Mouse (Mus musculus) hindbrain, embryonic 12.5 days (tissue): ENCODE results near the gene Ces4a. TPM values are rescaled to one million over a fixed set of nuclear protein-coding genes. Genes with fewer than 3 reads are reported as not detected.
A peak's percentile ranks its signal among the peaks of the same experiment; 100 is the strongest.

Experiments
- ATAC-seq: fragments of 200-750 bp; cut with Nextera tagmentation; 2 replicates; pipeline ENCODE4 v1.8.0; 2017; ENCODE audit warnings: moderate TSS enrichment; ENCODE audit not compliant: low FRiP score
- H3K27ac ChIP-seq: fragments of 300-500 bp; sonication (generic); 2 replicates; pipeline ENCODE4 v1.5.1; 2016; ENCODE audit warnings: mild to moderate bottlenecking
- H3K27me3 ChIP-seq: fragments of 300-500 bp; sonication (generic); 2 replicates; pipeline ENCODE4 v1.6.1; 2016; ENCODE audit warnings: mild to moderate bottlenecking
- H3K36me3 ChIP-seq: fragments of 300-500 bp; sonication (generic); 2 replicates; pipeline ENCODE4 v1.6.1; 2016; ENCODE audit warnings: mild to moderate bottlenecking
- H3K4me1 ChIP-seq: fragments of 300-500 bp; sonication (generic); 2 replicates; pipeline ENCODE4 v1.6.1; 2016
- H3K4me2 ChIP-seq: fragments of 300-500 bp; sonication (generic); replicated peaks from 2 replicates; pipeline ENCODE4 v1.6.1; 2016; ENCODE audit warnings: mild to moderate bottlenecking
- H3K4me3 ChIP-seq: fragments of 300-500 bp; sonication (generic); 2 replicates; pipeline ENCODE4 v1.5.1; 2016; ENCODE audit warnings: mild to moderate bottlenecking
- H3K9ac ChIP-seq: fragments of 300-500 bp; sonication (generic); 2 replicates; pipeline ENCODE4 v1.6.1; 2016; ENCODE audit warnings: mild to moderate bottlenecking, moderate library complexity
- H3K9me3 ChIP-seq: fragments of 300-500 bp; sonication (generic); replicated peaks from 2 replicates; pipeline ENCODE4 v1.6.1; 2016; ENCODE audit warnings: mild to moderate bottlenecking
- WGBS: fragments of 180-500 bp; shearing (Covaris S2); methylation state at CpG from one replicate; pipeline ENCODE4 v1.1.7; 2016; 5-methylcytosine and 5-hydroxymethylcytosine counted together
- polyA plus RNA-seq: library from polyadenylated mRNA; unstranded; fragments of >200 nt; fragmentation: Nextera tagmentation; extraction: Ambion mirVana; gene quantifications from 2 replicates; pipeline ENCODE4 v1.2.1, GENCODE M21; 2016

Gene Ces4a
- polyA plus RNA-seq, 1 experiment from 2014 or later = not detected

- Histone ChIP-seq H3K27ac (0 out of 2 replicates have a peak overlapping the region, but pooled peaks have one; percentile 30), H3K36me3 (no peaks in the 10 kb centered on the region), H3K4me3 (peak overlapping the region; percentile 28), H3K4me2 (peak overlapping the region; percentile 61), H3K9ac (peak overlapping the region; percentile 1; the same call in 1 of the 2 replicates), H3K4me1 (peaks cover 8% of the 10 kb centered on the region), H3K9me3 (no peaks in the 10 kb centered on the region), H3K27me3 (peaks cover 11% of the 10 kb centered on the region)
- peak; percentile 90 for ATAC-seq
- under 1% methylated on average over 27 of the region's 27 CpGs for WGBS
Observed at GRCm38 (mm10) chr8:105152623-105153398, 21.2 kb downstream of the Ces4a start.

GRCm38 (mm10) chr8:105154316-105154715, 22.7 kb downstream of the Ces4a start:
- no peak overlapping the region for H3K9ac ChIP-seq
- no peak overlapping the region for H3K27ac ChIP-seq
- no peak for ATAC-seq
- no peaks in the 10 kb centered on the region for H3K36me3 ChIP-seq
- H3K9me3 ChIP-seq = no peaks in the 10 kb centered on the region
- peaks cover 11% of the 10 kb centered on the region for H3K27me3 ChIP-seq
- WGBS = 93% methylated on average over 5 of the region's 5 CpGs
- peaks cover 8% of the 10 kb centered on the region for H3K4me1 ChIP-seq
- no peak overlapping the region for H3K4me3 ChIP-seq
- no peak overlapping the region for H3K4me2 ChIP-seq

GRCm38 (mm10) chr8:105155091-105155745, 23.6 kb downstream of the Ces4a start:
- Histone ChIP-seq H3K4me1 (peaks cover 8% of the 10 kb centered on the region), H3K9ac (no peak overlapping the region), H3K4me2 (no peak overlapping the region), H3K27me3 (peaks cover 11% of the 10 kb centered on the region), H3K4me3 (no peak overlapping the region), H3K9me3 (no peaks in the 10 kb centered on the region), H3K27ac (no peak overlapping the region), H3K36me3 (no peaks in the 10 kb centered on the region)
- 84% methylated on average over 6 of the region's 6 CpGs for WGBS
- no peak for ATAC-seq

GRCm38 (mm10) chr8:105157555-105157954, 26.0 kb downstream of the Ces4a start:
- Histone ChIP-seq H3K27me3 (0 out of 2 replicates have a peak, but pooled peaks cover 3% of the 10 kb centered on the region), H3K4me3 (no peak overlapping the region), H3K9ac (no peak overlapping the region), H3K4me2 (no peak overlapping the region), H3K36me3 (no peaks in the 10 kb centered on the region), H3K4me1 (peaks cover 4% of the 10 kb centered on the region), H3K9me3 (no peaks in the 10 kb centered on the region), H3K27ac (no peak overlapping the region)
- WGBS = 57% methylated on average over 10 of the region's 10 CpGs
- no peak for ATAC-seq

GRCm38 (mm10) chr8:105158084-105158483, 26.5 kb downstream of the Ces4a start:
- ATAC-seq = no peak
- Histone ChIP-seq H3K36me3 (no peaks in the 10 kb centered on the region), H3K4me3 (no peak overlapping the region), H3K9me3 (no peaks in the 10 kb centered on the region), H3K4me2 (no peak overlapping the region), H3K27me3 (0 out of 2 replicates have a peak, but pooled peaks cover 3% of the 10 kb centered on the region), H3K27ac (no peak overlapping the region), H3K9ac (no peak overlapping the region), H3K4me1 (no peaks in the 10 kb centered on the region)
- WGBS = 80% methylated on average over 3 of the region's 3 CpGs

- 0 out of 2 replicates have a peak, but pooled peaks cover 2% of the 10 kb centered on the region for H3K4me1 ChIP-seq
- WGBS = 60% methylated on average over 3 of the region's 3 CpGs
- no peak for ATAC-seq
- H3K27ac ChIP-seq = no peak overlapping the region
- no peaks in the 10 kb centered on the region for H3K9me3 ChIP-seq
- H3K4me3 ChIP-seq = no peak overlapping the region
- H3K9ac ChIP-seq = no peak overlapping the region
- H3K27me3 ChIP-seq = no peaks in the 10 kb centered on the region
- no peak overlapping the region for H3K4me2 ChIP-seq
- no peaks in the 10 kb centered on the region for H3K36me3 ChIP-seq
Observed at GRCm38 (mm10) chr8:105161121-105161652, 29.6 kb downstream of the Ces4a start.

DNA sequence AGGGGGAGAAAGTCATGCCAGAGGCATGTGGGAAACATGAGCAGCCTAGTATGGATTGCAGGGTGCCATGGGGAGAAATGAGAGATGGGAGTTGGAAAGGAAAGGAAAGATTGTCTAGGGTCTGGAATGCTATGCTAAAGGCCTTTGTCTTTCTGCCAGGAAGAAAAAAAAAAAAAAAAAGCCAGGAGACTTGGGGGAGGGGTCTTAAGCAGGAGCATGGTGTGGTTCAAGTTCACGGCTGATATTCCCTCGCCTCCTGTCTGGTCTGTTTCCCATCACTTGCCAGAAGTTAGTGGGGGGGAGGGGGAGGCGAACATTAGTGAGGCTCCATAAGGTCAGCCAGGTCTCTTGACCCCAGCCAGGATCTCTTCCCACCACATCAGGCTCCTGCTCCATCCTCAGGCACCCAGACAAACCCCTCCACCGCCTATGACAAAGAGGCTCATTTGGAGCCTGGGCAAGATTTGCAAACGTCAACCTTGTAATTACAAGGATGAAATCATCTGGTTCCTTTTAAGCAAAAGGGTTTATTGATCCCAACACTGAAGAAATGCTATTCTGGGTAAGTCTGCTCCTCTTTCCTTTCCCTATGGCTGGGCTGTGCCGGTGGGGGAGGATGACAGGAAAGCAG, 32.8 kb downstream of the Ces4a start:
- 0 out of 2 replicates have a peak, but pooled peaks cover 2% of the 10 kb centered on the region for H3K4me1 ChIP-seq
- WGBS = 25% methylated on average over 6 of the region's 6 CpGs

GRCm38 (mm10) chr8:105165191-105165590, 33.6 kb downstream of the Ces4a start:
- H3K27me3 ChIP-seq = no peaks in the 10 kb centered on the region
- H3K27ac ChIP-seq = no peak overlapping the region
- ATAC-seq = no peak
- H3K4me3 ChIP-seq = no peak overlapping the region
- no peaks in the 10 kb centered on the region for H3K9me3 ChIP-seq
- 90% methylated on average over 2 of the region's 2 CpGs for WGBS
- no peaks in the 10 kb centered on the region for H3K36me3 ChIP-seq
- no peak overlapping the region for H3K4me2 ChIP-seq
- no peak overlapping the region for H3K9ac ChIP-seq
- 0 out of 2 replicates have a peak, but pooled peaks cover 2% of the 10 kb centered on the region for H3K4me1 ChIP-seq

More for the DNA sequence above, 32.8 kb downstream of the Ces4a start:
- no peak overlapping the region for H3K4me3 ChIP-seq
- ATAC-seq = no peak
- no peaks in the 10 kb centered on the region for H3K9me3 ChIP-seq
- no peaks in the 10 kb centered on the region for H3K27me3 ChIP-seq
- peak overlapping the region; percentile 7; the same call in 1 of the 2 replicates for H3K27ac ChIP-seq
- no peak overlapping the region for H3K4me2 ChIP-seq
- H3K36me3 ChIP-seq = no peaks in the 10 kb centered on the region
- no peak overlapping the region for H3K9ac ChIP-seq

GRCm38 (mm10) chr8:105167116-105167515, 35.5 kb downstream of the Ces4a start:
- no peak for ATAC-seq
- Histone ChIP-seq H3K27ac (no peak overlapping the region), H3K4me1 (peaks cover 5% of the 10 kb centered on the region; the same call in 1 of the 2 replicates), H3K27me3 (no peaks in the 10 kb centered on the region), H3K9ac (no peak overlapping the region), H3K9me3 (no peaks in the 10 kb centered on the region), H3K36me3 (no peaks in the 10 kb centered on the region), H3K4me2 (no peak overlapping the region), H3K4me3 (no peak overlapping the region)
- 68% methylated on average over 2 of the region's 2 CpGs for WGBS

DNA sequence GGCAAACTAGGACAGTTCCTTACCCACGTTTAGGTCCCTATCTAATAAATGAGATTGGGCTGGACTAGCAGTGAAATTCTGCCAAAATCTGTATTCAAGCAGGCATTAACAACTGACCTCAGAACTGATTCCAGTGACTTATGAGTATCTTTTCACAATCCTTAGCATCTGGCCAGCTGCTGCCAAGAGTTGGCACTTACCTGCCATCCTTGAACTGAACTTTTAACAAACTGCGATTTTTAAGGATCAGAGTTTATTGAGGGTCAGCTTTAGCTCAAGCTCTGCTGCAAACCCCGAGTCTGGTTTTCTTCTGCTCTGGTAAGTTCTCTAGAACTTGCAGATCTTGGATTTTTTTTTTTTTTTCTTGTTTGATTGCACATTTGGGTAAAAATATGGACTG, 38.0 kb downstream of the Ces4a start:
- WGBS = 56% methylated on average over 3 of the region's 3 CpGs

GRCm38 (mm10) chr8:105170041-105170380, 38.4 kb downstream of the Ces4a start:
- H3K36me3 ChIP-seq = no peaks in the 10 kb centered on the region
- H3K9me3 ChIP-seq = no peaks in the 10 kb centered on the region
- no peak; the same call in 1 of the 2 replicates for ATAC-seq
- H3K4me2 ChIP-seq = peak overlapping the region; percentile 69
- 0 out of 2 replicates have a peak overlapping the region, but pooled peaks have one; percentile 47 for H3K9ac ChIP-seq
- H3K27ac ChIP-seq = peak overlapping the region; percentile 95
- WGBS = 4% methylated on average over 5 of the region's 5 CpGs
- peak overlapping the region; percentile 92 for H3K4me3 ChIP-seq
- no peaks in the 10 kb centered on the region for H3K27me3 ChIP-seq
- H3K4me1 ChIP-seq = peaks cover 9% of the 10 kb centered on the region

More for the DNA sequence above, 38.0 kb downstream of the Ces4a start:
- no peak overlapping the region for H3K4me2 ChIP-seq
- no peaks in the 10 kb centered on the region for H3K27me3 ChIP-seq
- no peak overlapping the region for H3K9ac ChIP-seq
- no peak overlapping the region for H3K4me3 ChIP-seq
- peaks cover 9% of the 10 kb centered on the region for H3K4me1 ChIP-seq
- H3K9me3 ChIP-seq = no peaks in the 10 kb centered on the region
- no peak overlapping the region for H3K27ac ChIP-seq
- H3K36me3 ChIP-seq = no peaks in the 10 kb centered on the region
- ATAC-seq = no peak
